Mouse (Mus musculus) kidney, adult 8-10 months (tissue): ENCODE data around the gene Gstp3.
"Not testable (repeated sequence)": the region's sequence is repeated elsewhere in the genome, so short reads cannot be mapped to it uniquely, and the experiment has no call there.

Experiments used
- DNase-seq, 2 experiments: peaks; one replicate each; pipeline ENCODE4 v3.0.0; 2022

Gene Gstp3

GRCm38 (mm10) chr19:4037154-4037787 lies 22.1 kb downstream of the Gstp3 start:
- not testable (repeated sequence) for DNase-seq

- no peak for DNase-seq
Observed at GRCm38 (mm10) chr19:4036327-4037045, 22.9 kb downstream of the Gstp3 start.

GRCm38 (mm10) chr19:4033742-4034141 lies 25.6 kb downstream of the Gstp3 start:
- no peak for DNase-seq

GRCm38 (mm10) chr19:4033298-4033697 lies 26.1 kb downstream of the Gstp3 start:
- peak; percentile 55 to 59 for DNase-seq

GRCm38 (mm10) chr19:4032668-4033067 lies 26.7 kb downstream of the Gstp3 start:
- no peak for DNase-seq

GRCm38 (mm10) chr19:4027576-4027975 lies 31.8 kb downstream of the Gstp3 start:
- DNase-seq = no peak

GRCm38 (mm10) chr19:4023185-4023584 lies 36.2 kb downstream of the Gstp3 start:
- no peak for DNase-seq

GRCm38 (mm10) chr19:4018743-4019583 lies 40.4 kb downstream of the Gstp3 start:
- DNase-seq = peak; percentile 87 to 90

GRCm38 (mm10) chr19:4017921-4018587 lies 41.3 kb downstream of the Gstp3 start:
- no peak for DNase-seq

GRCm38 (mm10) chr19:4015635-4016034 lies 43.7 kb downstream of the Gstp3 start:
- DNase-seq = no peak

- no peak for DNase-seq
Observed at GRCm38 (mm10) chr19:4014802-4015201, 44.6 kb downstream of the Gstp3 start.

GRCm38 (mm10) chr19:4013066-4013465 lies 46.3 kb downstream of the Gstp3 start:
- no peak for DNase-seq

GRCm38 (mm10) chr19:4012432-4013022 lies 46.8 kb downstream of the Gstp3 start, which contains the start of gene Ndufv1:
Gene Ndufv1 (minus strand): TSS chr19:4012806.
- DNase-seq = peak; percentile 99

GRCm38 (mm10) chr19:4011086-4011485 lies 48.3 kb downstream of the Gstp3 start:
- no peak for DNase-seq
